Mouse (Mus musculus): ENCODE measurements around the gene Ube2i.

Gene Ube2i

DNA sequence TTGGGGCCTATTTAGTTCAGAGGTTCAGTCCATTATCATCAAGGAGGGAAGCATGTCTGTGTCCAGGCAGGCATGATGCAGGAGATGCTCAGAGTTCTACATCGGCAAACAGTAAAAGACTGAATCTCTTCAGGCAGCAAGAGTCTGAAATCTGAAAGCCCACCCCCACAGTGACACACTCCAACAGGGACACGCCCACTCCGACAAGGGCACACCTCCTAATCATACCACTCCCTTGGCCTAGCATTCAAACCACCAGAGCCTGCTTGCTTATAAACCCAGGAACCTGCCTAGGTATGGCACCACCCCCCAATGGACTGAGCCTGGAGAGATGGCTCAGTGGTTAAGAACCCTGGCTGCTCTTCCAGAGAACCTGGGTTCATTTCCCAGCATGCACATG is 59.0 kb downstream of the Ube2i start:
- DNase-seq: no peak

All from cerebellum, adult 9-10 months (tissue).